ENCODE assay signal across 9 mouse cellular contexts in the genomic region with DNA sequence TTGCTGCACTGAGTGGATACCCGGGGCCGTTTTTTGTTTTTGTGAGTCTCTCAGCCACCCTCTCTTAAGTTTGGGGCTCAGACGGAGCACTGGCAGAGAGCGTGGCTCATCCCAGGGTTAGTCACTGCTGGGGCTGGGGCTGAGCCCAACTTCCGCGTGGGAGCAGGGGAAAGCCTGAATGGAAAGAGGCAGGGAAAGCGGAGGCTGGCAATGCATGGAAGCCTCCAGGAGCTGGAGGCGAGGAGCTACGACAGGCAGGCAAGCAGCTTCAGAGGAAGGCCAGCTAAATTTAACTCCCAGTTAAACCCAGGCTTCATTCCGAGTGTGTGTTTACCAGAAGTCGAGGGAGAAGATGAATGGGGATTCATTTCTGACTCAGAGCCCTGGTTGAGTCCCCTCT. TPM values are rescaled to one million over a fixed set of nuclear protein-coding genes. Genes with fewer than 3 reads are reported as not detected.
DNase-seq lines count a peak whose midpoint lies in the region; ATAC-seq and TF ChIP-seq lines count a peak whose summit lies in the region.
"Had no signal": no experiment of that assay in that cellular context is flagged by ENCODE, and none has a peak within 500 bp of the region (broad histone marks: within the 10 kb centered on the region; RNA-seq: fewer than 3 reads in every experiment).

No protein-coding gene starts in this region.

- H3K27me3 ChIP-seq in limb, embryonic 11.5 days (ENCODE audit: control insufficient read depth, insufficient read depth, low read length) = no peaks in the 10 kb centered on the region
- H3K27me3 ChIP-seq in limb, embryonic 10.5 days (ENCODE audit: low read depth, poor library complexity, severe bottlenecking) = no peaks in the 10 kb centered on the region
- no peaks in the 10 kb centered on the region for H3K27me3 ChIP-seq in liver, embryonic 13.5 days
- H3K27me3 ChIP-seq in hindbrain, postnatal 0 days (ENCODE audit: insufficient read depth, low read length) = no peaks in the 10 kb centered on the region

- H3K4me2 ChIP-seq in limb, embryonic 11.5 days (ENCODE audit: low read depth, severe bottlenecking) = no peak overlapping the region
- H3K4me2 ChIP-seq in liver, embryonic 13.5 days = peak overlapping the region; percentile 7
- no peak overlapping the region for H3K4me2 ChIP-seq in hindbrain, postnatal 0 days (ENCODE audit: low read depth, low read length)

- no peaks in the 10 kb centered on the region for H3K4me1 ChIP-seq in limb, embryonic 11.5 days (ENCODE audit: control insufficient read depth, insufficient read depth, low read length)
- peaks cover 11% of the 10 kb centered on the region for H3K4me1 ChIP-seq in limb, embryonic 10.5 days
- peaks cover 54% of the 10 kb centered on the region for H3K4me1 ChIP-seq in liver, embryonic 13.5 days (replicated peaks)
- H3K4me1 ChIP-seq in hindbrain, postnatal 0 days (ENCODE audit: insufficient read depth, low read length) = peaks cover 8% of the 10 kb centered on the region; the same call in 1 of the 2 replicates

- ATAC-seq in limb, embryonic 11.5 days (ENCODE audit: insufficient number of reproducible peaks, low FRiP score, low TSS enrichment, low read depth) = no peak
- no peak for ATAC-seq in liver, embryonic 13.5 days (ENCODE audit: low read depth)
- ATAC-seq in hindbrain, postnatal 0 days = no peak

- DNase-seq in limb, embryonic 11.5 days (ENCODE audit: low spot score) = no peak
- DNase-seq in limb, embryonic 10.5 days (ENCODE audit: low spot score) = no peak
- DNase-seq in adrenal gland, adult 8-10 months = peak; percentile 51
- peak; percentile 54 for DNase-seq in gastrocnemius, postnatal 25 days
- DNase-seq in liver, embryonic 13.5 days = no peak
- DNase-seq in thymus, adult 18-20 months = no peak
- DNase-seq in cerebellum, postnatal 36 days = no peak
- DNase-seq in hindbrain, postnatal 0 days (ENCODE audit: low spot score) = no peak

- H3K9ac ChIP-seq in limb, embryonic 11.5 days (ENCODE audit: low read length) = 0 out of 2 replicates have a peak overlapping the region, but pooled peaks have one; percentile 12
- peak overlapping the region; percentile 40 for H3K9ac ChIP-seq in liver, embryonic 13.5 days
- no peak overlapping the region; the same call in 1 of the 2 replicates for H3K9ac ChIP-seq in hindbrain, postnatal 0 days (replicated peaks; ENCODE audit: low read length)

- no peak overlapping the region for H3K27ac ChIP-seq in limb, embryonic 11.5 days (replicated peaks; ENCODE audit: low read depth, low read length)
- no peak overlapping the region for H3K27ac ChIP-seq in limb, embryonic 10.5 days
- peak overlapping the region; percentile 95 for H3K27ac ChIP-seq in liver, embryonic 13.5 days
- H3K27ac ChIP-seq in hindbrain, postnatal 0 days = no peak overlapping the region
- H3K27ac ChIP-seq: macrophage had no signal

- H3K4me3 ChIP-seq in limb, embryonic 11.5 days (ENCODE audit: low read depth, low read length) = no peak overlapping the region
- H3K4me3 ChIP-seq in limb, embryonic 10.5 days = no peak overlapping the region
- H3K4me3 ChIP-seq in liver, embryonic 13.5 days (replicated peaks) = no peak overlapping the region
- no peak overlapping the region for H3K4me3 ChIP-seq in hindbrain, postnatal 0 days (ENCODE audit: low read length)

- no peak for TF ChIP-seq CTCF in hindbrain, postnatal 0 days (IDR thresholded peaks at IDR 0.05; ENCODE audit: low read depth)

- no peaks in the 10 kb centered on the region for H3K36me3 ChIP-seq in limb, embryonic 11.5 days (ENCODE audit: control insufficient read depth, insufficient read depth, low read length)
- no peaks in the 10 kb centered on the region for H3K36me3 ChIP-seq in limb, embryonic 10.5 days
- H3K36me3 ChIP-seq in liver, embryonic 13.5 days = no peaks in the 10 kb centered on the region
- no peaks in the 10 kb centered on the region for H3K36me3 ChIP-seq in hindbrain, postnatal 0 days (ENCODE audit: insufficient read depth, low read length)

- no peaks in the 10 kb centered on the region for H3K9me3 ChIP-seq in limb, embryonic 11.5 days (ENCODE audit: control insufficient read depth, low read length)
- no peaks in the 10 kb centered on the region for H3K9me3 ChIP-seq in limb, embryonic 10.5 days (replicated peaks)
- no peaks in the 10 kb centered on the region for H3K9me3 ChIP-seq in liver, embryonic 13.5 days (replicated peaks)
- H3K9me3 ChIP-seq in hindbrain, postnatal 0 days (ENCODE audit: low read length) = no peaks in the 10 kb centered on the region

- WGBS in limb, embryonic 11.5 days = 30% methylated on average over 11 of the region's 11 CpGs
- whole genome bisulfite sequencing in limb, embryonic 10.5 days = 38% methylated on average over 11 of the region's 11 CpGs
- WGBS in liver, embryonic 13.5 days (ENCODE audit: insufficient replicate concordance) = 54% methylated on average over 11 of the region's 11 CpGs
- WGBS in hindbrain, postnatal 0 days = 28% methylated on average over 11 of the region's 11 CpGs

RNA-seq across cellular contexts. Expression of gene Atxn2, which starts 10.6 kb away (rescaled TPM):
- polyA plus RNA-seq in limb, embryonic 11.5 days (2014; fragmentation: Nextera tagmentation; extraction: Ambion mirVana) = 74.4 and 84.9 TPM in 2 replicates
- 40.2 and 52.6 TPM in 2 replicates for polyA plus RNA-seq in limb, embryonic 10.5 days (2016; fragmentation: Nextera tagmentation; extraction: Ambion mirVana)
- 100 to 1,000 TPM; 177 to 211 (median 197) TPM for total RNA-seq in adrenal gland, adult 8-10 months (2022)
- total RNA-seq in gastrocnemius, postnatal 25 days (2021) = 10 to 100 TPM; 94.1 to 97.6 TPM
- 16.0 and 17.6 TPM in 2 replicates for polyA plus RNA-seq in liver, embryonic 13.5 days (2015; fragmentation: Nextera tagmentation; extraction: Ambion mirVana)
- 86.8 and 118 TPM in 2 replicates for total RNA-seq in hindbrain, postnatal 0 days (2014; rRNA removed)
- polyA plus RNA-seq in hindbrain, postnatal 0 days (2015; fragmentation: Nextera tagmentation; extraction: Ambion mirVana) = 83.5 and 85.9 TPM in 2 replicates

RNA-seq across cellular contexts. Expression of gene Brap, which starts 40.1 kb away (rescaled TPM):
- polyA plus RNA-seq in limb, embryonic 11.5 days (2014; fragmentation: Nextera tagmentation; extraction: Ambion mirVana) = 37.1 and 42.7 TPM in 2 replicates
- 38.8 and 45.7 TPM in 2 replicates for polyA plus RNA-seq in limb, embryonic 10.5 days (2016; fragmentation: Nextera tagmentation; extraction: Ambion mirVana)
- 10 to 100 TPM; 50.2 to 66.2 (median 58.5) TPM for total RNA-seq in adrenal gland, adult 8-10 months (2022)
- total RNA-seq in gastrocnemius, postnatal 25 days (2021) = 10 to 100 TPM; 27.3 to 30.2 TPM
- 23.9 and 25.5 TPM in 2 replicates for polyA plus RNA-seq in liver, embryonic 13.5 days (2015; fragmentation: Nextera tagmentation; extraction: Ambion mirVana)
- 41.2 and 41.7 TPM in 2 replicates for total RNA-seq in hindbrain, postnatal 0 days (2014; rRNA removed)
- polyA plus RNA-seq in hindbrain, postnatal 0 days (2015; fragmentation: Nextera tagmentation; extraction: Ambion mirVana) = 43.5 and 44.0 TPM in 2 replicates

RNA-seq across cellular contexts. Expression of gene Acad10, which starts 40.2 kb away (rescaled TPM):
- polyA plus RNA-seq in limb, embryonic 11.5 days (2014; fragmentation: Nextera tagmentation; extraction: Ambion mirVana) = 1.3 and 1.7 TPM in 2 replicates
- 1.4 and 2.0 TPM in 2 replicates for polyA plus RNA-seq in limb, embryonic 10.5 days (2016; fragmentation: Nextera tagmentation; extraction: Ambion mirVana)
- total RNA-seq in adrenal gland, adult 8-10 months (2022) = 10 to 100 TPM; 24.7 to 29.8 (median 28.3) TPM
- total RNA-seq in gastrocnemius, postnatal 25 days (2021) = 1 to 10 TPM; 7.3 to 9.3 TPM
- polyA plus RNA-seq in liver, embryonic 13.5 days (2015; fragmentation: Nextera tagmentation; extraction: Ambion mirVana) = 2.0 and 2.4 TPM in 2 replicates
- 0.72 and 5.1 TPM in 2 replicates for total RNA-seq in hindbrain, postnatal 0 days (2014; rRNA removed)
- 1.2 and 1.4 TPM in 2 replicates for polyA plus RNA-seq in hindbrain, postnatal 0 days (2015; fragmentation: Nextera tagmentation; extraction: Ambion mirVana)

Comparison
In these comparisons a context has a peak if more than half of its experiments do, and no peak if none do; other contexts are left out.
1. DNase-seq: peak in adrenal gland, adult 8-10 months (single experiment) and gastrocnemius, postnatal 25 days (single experiment); none in limb, embryonic 11.5 days (single experiment), limb, embryonic 10.5 days (single experiment), liver, embryonic 13.5 days (single experiment), thymus, adult 18-20 months (0 of 2), cerebellum, postnatal 36 days (0 of 2) and hindbrain, postnatal 0 days (single experiment).